Mouse (Mus musculus) frontal cortex, postnatal 36 days (tissue): Measurements from ENCODE around the gene Iqcb1.
"Not testable (repeated sequence)": the region's sequence is repeated elsewhere in the genome, so short reads cannot be mapped to it uniquely, and the experiment has no call there.

Source experiments
- DNase-seq, 2 experiments: peaks; one replicate each; pipeline ENCODE4 v3.0.0; 2022; ENCODE audit warnings: low spot score in 2 of 2

Iqcb1 gene

GRCm38 (mm10) chr16:36828054-36828786 is at the start of gene Iqcb1:
Gene Iqcb1 (plus strand): TSS chr16:36828385.
- DNase-seq = peak; percentile 76 to 77

GRCm38 (mm10) chr16:36784146-36784545 is 44.0 kb upstream of the Iqcb1 start:
- peak in 1 of 2 experiments; percentile 19 for DNase-seq

GRCm38 (mm10) chr16:36784594-36785313 is 43.4 kb upstream of the Iqcb1 start, which contains the start of gene Slc15a2:
Gene Slc15a2 (minus strand): TSS chr16:36784962.
- DNase-seq = peak; percentile 33 to 47

GRCm38 (mm10) chr16:36786466-36786865 is 41.7 kb upstream of the Iqcb1 start:
- DNase-seq = no peak

- no peak for DNase-seq
Observed at GRCm38 (mm10) chr16:36790166-36790565, 38.0 kb upstream of the Iqcb1 start.

- DNase-seq = no peak
Observed at GRCm38 (mm10) chr16:36794976-36795375, 33.2 kb upstream of the Iqcb1 start.

- DNase-seq = no peak
Observed at GRCm38 (mm10) chr16:36798334-36798733, 29.9 kb upstream of the Iqcb1 start.

- DNase-seq = no peak
Observed at GRCm38 (mm10) chr16:36802361-36802760, 25.8 kb upstream of the Iqcb1 start.

GRCm38 (mm10) chr16:36808616-36809015 is 19.6 kb upstream of the Iqcb1 start:
- no peak for DNase-seq

GRCm38 (mm10) chr16:36813680-36814079 is 14.5 kb upstream of the Iqcb1 start:
- DNase-seq = no peak

GRCm38 (mm10) chr16:36816916-36817315 is 11.3 kb upstream of the Iqcb1 start:
- no peak for DNase-seq

GRCm38 (mm10) chr16:36817321-36817926 is 10.8 kb upstream of the Iqcb1 start:
- peak; percentile 60 to 85 for DNase-seq

GRCm38 (mm10) chr16:36820016-36820415 is 8.2 kb upstream of the Iqcb1 start:
- DNase-seq = no peak

GRCm38 (mm10) chr16:36820747-36821146 is 7.4 kb upstream of the Iqcb1 start:
- no peak for DNase-seq

GRCm38 (mm10) chr16:36821474-36821873 is 6.7 kb upstream of the Iqcb1 start:
- DNase-seq = no peak

- no peak for DNase-seq
Observed at GRCm38 (mm10) chr16:36827611-36828053, 553 bp upstream of the Iqcb1 start.

- DNase-seq = no peak
Observed at GRCm38 (mm10) chr16:36828820-36829219, 635 bp downstream of the Iqcb1 start.

GRCm38 (mm10) chr16:36846894-36847293 is 18.7 kb downstream of the Iqcb1 start:
- not testable (repeated sequence) for DNase-seq

- DNase-seq = no peak
Observed at GRCm38 (mm10) chr16:36851202-36851601, 23.0 kb downstream of the Iqcb1 start.

- DNase-seq = no peak
Observed at GRCm38 (mm10) chr16:36863585-36863984, 35.4 kb downstream of the Iqcb1 start.

- no peak for DNase-seq
Observed at GRCm38 (mm10) chr16:36869442-36869841, 41.3 kb downstream of the Iqcb1 start.

GRCm38 (mm10) chr16:36874583-36875275 is 46.5 kb downstream of the Iqcb1 start, which contains the start of the genes Eaf2 and Golgb1:
Gene Eaf2 (minus strand): TSS chr16:36875003.
Gene Golgb1 (plus strand): TSS chr16:36875140.
- peak; percentile 94 to 99 for DNase-seq
